Mouse (Mus musculus): ENCODE results near the gene Plrg1. TPM values are rescaled to one million over a fixed set of nuclear protein-coding genes. Genes with fewer than 3 reads are reported as not detected.

Gene Plrg1
- polyA plus RNA-seq, 1 experiment: 59.9 TPM

- no peaks in the 10 kb centered on the region for H3K79me2 ChIP-seq (ENCODE audit: control insufficient read depth, insufficient read depth)
- H3K27me3 ChIP-seq (ENCODE audit: control insufficient read depth, insufficient read depth, insufficient read length): peaks cover 30% of the 10 kb centered on the region
- H3ac ChIP-seq (ENCODE audit: control insufficient read depth, insufficient read length): no peak overlapping the region
- H3K36me3 ChIP-seq (ENCODE audit: control insufficient read depth, insufficient read depth): no peaks in the 10 kb centered on the region
- TF ChIP-seq SRF (IDR thresholded peaks at IDR 0.05; ENCODE audit: control insufficient read depth, insufficient read length, low read depth) (no peak), TCF12 (IDR thresholded peaks at IDR 0.05; ENCODE audit: insufficient read depth, poor library complexity, severe bottlenecking) (no peak), MYOG (IDR thresholded peaks at IDR 0.05; ENCODE audit: control insufficient read depth in 1 of 3, insufficient read depth in 1 of 3, insufficient read length in 2 of 3, low read depth in 2 of 3) (no peak), E2F4 (IDR thresholded peaks at IDR 0.05; ENCODE audit: insufficient read depth) (no peak), CEBPB (IDR thresholded peaks at IDR 0.05; ENCODE audit: insufficient read depth, poor library complexity, severe bottlenecking) (no peak), REST (IDR thresholded peaks at IDR 0.05; ENCODE audit: insufficient read depth, insufficient read length) (no peak), USF1 (IDR thresholded peaks at IDR 0.05; ENCODE audit: low read depth) (no peak), MAX (IDR thresholded peaks at IDR 0.05; ENCODE audit: low read depth) (no peak), POLR2A (IDR thresholded peaks at IDR 0.05; ENCODE audit: insufficient read length, low read depth) (no peak), POLR2AphosphoS2 (IDR thresholded peaks at IDR 0.05; ENCODE audit: insufficient read length, low read depth) (no peak), MYOD1 (IDR thresholded peaks at IDR 0.05; ENCODE audit: control insufficient read depth in 1 of 3, insufficient read length in 2 of 3, low read depth in 2 of 3) (no peak), TCF3 (IDR thresholded peaks at IDR 0.05; ENCODE audit: insufficient read length, low read depth) (no peak)
- H3K4me3 ChIP-seq: no peak overlapping the region
- H3K4me2 ChIP-seq (ENCODE audit: low read depth): no peak overlapping the region
Measured at GRCm38 (mm10) chr3:83039666-83040065, 15.7 kb upstream of the Plrg1 start.

- H3K79me2 ChIP-seq (ENCODE audit: control insufficient read depth, insufficient read depth): no peaks in the 10 kb centered on the region
- H3K4me3 ChIP-seq: no peak overlapping the region
- no peak overlapping the region for H3K4me2 ChIP-seq (ENCODE audit: low read depth)
- no peak overlapping the region for H3ac ChIP-seq (ENCODE audit: control insufficient read depth, insufficient read length)
- H3K36me3 ChIP-seq (ENCODE audit: control insufficient read depth, insufficient read depth): no peaks in the 10 kb centered on the region
- peaks cover 29% of the 10 kb centered on the region for H3K27me3 ChIP-seq (ENCODE audit: control insufficient read depth, insufficient read depth, insufficient read length)
- no peak for TF ChIP-seq REST (IDR thresholded peaks at IDR 0.05; ENCODE audit: insufficient read depth, insufficient read length)
- TF ChIP-seq MAX (IDR thresholded peaks at IDR 0.05; ENCODE audit: low read depth): no peak
- no peak for TF ChIP-seq MYOG (IDR thresholded peaks at IDR 0.05; ENCODE audit: control insufficient read depth in 1 of 3, insufficient read depth in 1 of 3, insufficient read length in 2 of 3, low read depth in 2 of 3)
- TF ChIP-seq TCF12 (IDR thresholded peaks at IDR 0.05; ENCODE audit: insufficient read depth, poor library complexity, severe bottlenecking): no peak
- no peak for TF ChIP-seq MYOD1 (IDR thresholded peaks at IDR 0.05; ENCODE audit: control insufficient read depth in 1 of 3, insufficient read length in 2 of 3, low read depth in 2 of 3)
- TF ChIP-seq SRF (IDR thresholded peaks at IDR 0.05; ENCODE audit: control insufficient read depth, insufficient read length, low read depth): no peak
- no peak for TF ChIP-seq E2F4 (IDR thresholded peaks at IDR 0.05; ENCODE audit: insufficient read depth)
- no peak for TF ChIP-seq POLR2AphosphoS2 (IDR thresholded peaks at IDR 0.05; ENCODE audit: insufficient read length, low read depth)
- TF ChIP-seq TCF3 (IDR thresholded peaks at IDR 0.05; ENCODE audit: insufficient read length, low read depth): no peak
- no peak for TF ChIP-seq USF1 (IDR thresholded peaks at IDR 0.05; ENCODE audit: low read depth)
- no peak for TF ChIP-seq POLR2A (IDR thresholded peaks at IDR 0.05; ENCODE audit: insufficient read length, low read depth)
- TF ChIP-seq CEBPB (IDR thresholded peaks at IDR 0.05; ENCODE audit: insufficient read depth, poor library complexity, severe bottlenecking): no peak
Measured at GRCm38 (mm10) chr3:83042451-83042850, 12.9 kb upstream of the Plrg1 start.

- no peak overlapping the region for H3ac ChIP-seq (ENCODE audit: control insufficient read depth, insufficient read length)
- H3K36me3 ChIP-seq (ENCODE audit: control insufficient read depth, insufficient read depth): no peaks in the 10 kb centered on the region
- H3K4me2 ChIP-seq (ENCODE audit: low read depth): no peak overlapping the region
- no peak for TF ChIP-seq CEBPB (IDR thresholded peaks at IDR 0.05; ENCODE audit: insufficient read depth, poor library complexity, severe bottlenecking)
- TF ChIP-seq POLR2AphosphoS2 (IDR thresholded peaks at IDR 0.05; ENCODE audit: insufficient read length, low read depth): no peak
- TF ChIP-seq USF1 (IDR thresholded peaks at IDR 0.05; ENCODE audit: low read depth): no peak
- no peak for TF ChIP-seq MYOD1 (IDR thresholded peaks at IDR 0.05; ENCODE audit: control insufficient read depth in 1 of 3, insufficient read length in 2 of 3, low read depth in 2 of 3)
- no peak for TF ChIP-seq MYOG (IDR thresholded peaks at IDR 0.05; ENCODE audit: control insufficient read depth in 1 of 3, insufficient read depth in 1 of 3, insufficient read length in 2 of 3, low read depth in 2 of 3)
- no peak for TF ChIP-seq REST (IDR thresholded peaks at IDR 0.05; ENCODE audit: insufficient read depth, insufficient read length)
- no peak for TF ChIP-seq TCF12 (IDR thresholded peaks at IDR 0.05; ENCODE audit: insufficient read depth, poor library complexity, severe bottlenecking)
- no peak for TF ChIP-seq E2F4 (IDR thresholded peaks at IDR 0.05; ENCODE audit: insufficient read depth)
- TF ChIP-seq SRF (IDR thresholded peaks at IDR 0.05; ENCODE audit: control insufficient read depth, insufficient read length, low read depth): no peak
- TF ChIP-seq TCF3 (IDR thresholded peaks at IDR 0.05; ENCODE audit: insufficient read length, low read depth): no peak
- no peak for TF ChIP-seq POLR2A (IDR thresholded peaks at IDR 0.05; ENCODE audit: insufficient read length, low read depth)
- no peak for TF ChIP-seq MAX (IDR thresholded peaks at IDR 0.05; ENCODE audit: low read depth)
- no peaks in the 10 kb centered on the region for H3K79me2 ChIP-seq (ENCODE audit: control insufficient read depth, insufficient read depth)
- H3K27me3 ChIP-seq (ENCODE audit: control insufficient read depth, insufficient read depth, insufficient read length): peaks cover 19% of the 10 kb centered on the region
- H3K4me3 ChIP-seq: no peak overlapping the region
Measured at GRCm38 (mm10) chr3:83046649-83047048, 8.7 kb upstream of the Plrg1 start.

GRCm38 (mm10) chr3:83049680-83050079 is 5.6 kb upstream of the Plrg1 start, which contains the start of gene Fgb:
Gene Fgb (minus strand): TSS chr3:83049863.
- peaks cover 5% of the 10 kb centered on the region for H3K27me3 ChIP-seq (ENCODE audit: control insufficient read depth, insufficient read depth, insufficient read length)
- no peak within 1 kb of the TSS for H3ac ChIP-seq (ENCODE audit: control insufficient read depth, insufficient read length)
- no peaks in the 10 kb centered on the region for H3K79me2 ChIP-seq (ENCODE audit: control insufficient read depth, insufficient read depth)
- no peak within 1 kb of the TSS for H3K4me3 ChIP-seq
- H3K4me2 ChIP-seq (ENCODE audit: low read depth): no peak within 1 kb of the TSS
- no peaks in the 10 kb centered on the region for H3K36me3 ChIP-seq (ENCODE audit: control insufficient read depth, insufficient read depth)
- TF ChIP-seq USF1 (IDR thresholded peaks at IDR 0.05; ENCODE audit: low read depth) (no peak), POLR2A (IDR thresholded peaks at IDR 0.05; ENCODE audit: insufficient read length, low read depth) (no peak), POLR2AphosphoS2 (IDR thresholded peaks at IDR 0.05; ENCODE audit: insufficient read length, low read depth) (no peak), MYOG (IDR thresholded peaks at IDR 0.05; ENCODE audit: control insufficient read depth in 1 of 3, insufficient read depth in 1 of 3, insufficient read length in 2 of 3, low read depth in 2 of 3) (no peak), MYOD1 (IDR thresholded peaks at IDR 0.05; ENCODE audit: control insufficient read depth in 1 of 3, insufficient read length in 2 of 3, low read depth in 2 of 3) (no peak), TCF3 (IDR thresholded peaks at IDR 0.05; ENCODE audit: insufficient read length, low read depth) (no peak)
